Mouse (Mus musculus) megakaryocyte progenitor cell, adult 5-6 weeks (primary cell): Measurements from ENCODE around the gene Tmem8. TPM values are rescaled to one million over a fixed set of nuclear protein-coding genes. Genes with fewer than 3 reads are reported as not detected.

Source experiments
- ATAC-seq: replicated peaks from 2 replicates; pipeline ENCODE4 v1.8.0; 2016; ENCODE audit warnings: mild to moderate bottlenecking, moderate TSS enrichment, inconsistent platforms; ENCODE audit not compliant: poor library complexity
- total RNA-seq, 2 experiments: library from RNA; stranded (forward) in 1 of 2; stranded (reverse) in 1 of 2; fragments of 157-497, 149-512 nt in 1 of 2; fragments of 200-1000 nt in 1 of 2; gene quantifications; 2 replicates each; pipeline versions ENCODE4 v1.2.3 to v1.2.4; 2015 to 2017

The Tmem8 gene
- total RNA-seq, 2 experiments from 2014 or later = 7.2 to 8.6 TPM

DNA sequence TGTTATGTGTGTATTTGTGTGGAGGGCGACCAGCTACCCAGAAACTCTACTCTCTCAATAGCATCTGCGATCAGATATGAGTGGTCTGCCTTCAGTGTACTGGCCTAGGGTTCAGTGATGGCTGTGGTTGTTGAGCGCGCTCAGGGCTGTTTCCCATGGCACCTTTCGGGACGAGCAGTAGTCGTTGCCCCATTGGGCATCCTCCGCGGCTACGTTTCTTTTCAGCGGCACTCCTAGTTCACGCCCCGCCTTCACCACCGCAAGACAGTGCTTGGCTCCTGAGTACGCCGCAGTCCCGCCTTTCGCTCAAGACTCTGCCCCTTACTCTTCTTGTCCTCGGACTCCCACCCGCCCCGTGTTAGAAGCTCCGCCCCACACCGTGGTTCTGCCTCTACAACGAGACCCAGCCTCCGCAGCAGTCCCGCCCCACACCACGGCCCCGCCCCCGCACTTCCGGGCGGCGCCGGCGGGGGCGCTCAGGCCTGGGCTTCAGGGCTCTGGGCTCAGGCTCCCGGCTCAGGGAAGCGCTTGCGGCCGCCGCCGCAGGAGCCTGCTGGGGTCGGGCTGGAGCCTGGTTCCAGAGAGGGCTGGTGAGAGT, 25.2 kb downstream of the Tmem8 start, which contains the start of gene Axin1:
Gene Axin1 (plus strand): TSS at position 450 of the 598 bp plus-strand sequence.
- peak; percentile 98 for ATAC-seq

DNA sequence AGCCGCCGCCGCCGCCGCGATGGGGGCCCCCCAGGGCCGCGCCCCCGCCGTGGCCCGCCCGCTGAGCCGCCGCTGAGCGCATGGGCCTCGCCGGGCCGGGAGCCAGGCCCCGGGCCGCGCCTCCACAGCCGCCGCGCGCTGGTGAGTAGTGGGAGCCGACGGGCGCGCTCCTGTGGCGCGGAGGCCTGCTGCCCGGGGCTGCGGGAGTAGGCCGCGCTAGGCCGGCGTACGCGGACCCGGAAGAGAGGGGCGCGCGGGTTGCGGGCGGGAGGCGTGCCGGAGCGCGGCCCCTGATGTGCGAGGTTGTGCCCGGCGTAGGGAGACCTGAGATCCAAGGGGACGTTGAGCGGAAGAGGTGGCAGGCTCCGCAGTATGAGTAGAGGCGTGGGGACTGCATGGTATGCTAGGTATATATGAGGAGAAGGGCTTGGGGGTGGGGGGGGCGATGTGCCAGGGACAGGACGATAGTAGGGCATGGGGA, 25.8 kb downstream of the Tmem8 start:
- ATAC-seq = peak; percentile 26

DNA sequence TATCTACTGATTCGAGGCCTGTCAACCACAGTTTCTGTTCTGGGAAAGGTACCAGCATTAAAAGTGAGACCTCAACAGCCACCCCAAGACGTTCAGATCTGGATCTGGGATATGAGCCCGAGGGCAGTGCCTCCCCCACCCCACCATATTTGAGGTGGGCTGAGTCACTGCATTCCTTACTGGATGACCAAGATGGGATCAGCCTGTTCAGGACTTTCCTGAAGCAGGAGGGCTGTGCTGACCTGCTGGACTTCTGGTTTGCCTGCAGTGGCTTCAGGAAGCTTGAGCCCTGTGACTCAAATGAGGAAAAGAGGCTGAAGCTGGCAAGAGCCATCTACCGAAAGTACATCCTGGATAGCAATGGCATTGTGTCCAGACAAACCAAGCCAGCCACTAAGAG, 29.7 kb downstream of the Tmem8 start:
- no peak for ATAC-seq

DNA sequence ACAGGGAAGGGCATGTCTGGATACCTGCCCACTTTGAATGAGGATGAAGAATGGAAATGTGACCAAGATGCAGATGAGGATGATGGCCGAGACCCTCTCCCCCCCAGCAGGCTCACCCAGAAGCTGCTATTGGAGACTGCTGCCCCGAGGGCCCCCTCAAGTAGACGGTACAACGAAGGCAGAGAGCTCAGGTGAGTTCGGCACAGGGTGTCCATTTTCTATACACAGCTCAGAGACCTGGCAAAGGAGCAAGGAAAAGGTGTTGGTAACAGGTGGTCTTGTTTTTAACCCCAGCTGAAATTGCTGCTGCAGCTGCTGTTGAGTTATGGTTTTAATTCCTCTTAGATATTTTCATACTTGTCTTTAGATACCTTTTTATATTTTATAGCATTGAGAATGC, 30.3 kb downstream of the Tmem8 start:
- ATAC-seq = no peak

DNA sequence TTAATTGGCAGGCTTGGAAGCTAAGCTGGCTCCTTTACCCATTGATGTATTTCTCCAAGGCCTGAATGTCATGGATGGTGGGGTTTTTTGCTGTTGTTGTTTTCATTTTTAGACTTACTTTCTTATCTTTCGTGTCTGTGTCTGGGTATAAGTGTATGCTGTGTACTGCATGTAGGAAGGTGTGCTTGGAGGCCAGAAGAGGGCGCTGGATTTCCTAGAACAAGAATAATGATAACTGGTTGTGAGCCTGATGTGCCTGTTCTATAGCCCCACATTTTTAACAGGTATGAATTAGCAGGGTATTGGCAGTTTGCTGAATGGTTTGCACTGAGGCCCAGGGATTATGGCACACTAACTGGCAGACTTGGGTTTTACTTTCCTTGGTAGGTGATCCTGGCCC, 36.0 kb downstream of the Tmem8 start:
- ATAC-seq = no peak

DNA sequence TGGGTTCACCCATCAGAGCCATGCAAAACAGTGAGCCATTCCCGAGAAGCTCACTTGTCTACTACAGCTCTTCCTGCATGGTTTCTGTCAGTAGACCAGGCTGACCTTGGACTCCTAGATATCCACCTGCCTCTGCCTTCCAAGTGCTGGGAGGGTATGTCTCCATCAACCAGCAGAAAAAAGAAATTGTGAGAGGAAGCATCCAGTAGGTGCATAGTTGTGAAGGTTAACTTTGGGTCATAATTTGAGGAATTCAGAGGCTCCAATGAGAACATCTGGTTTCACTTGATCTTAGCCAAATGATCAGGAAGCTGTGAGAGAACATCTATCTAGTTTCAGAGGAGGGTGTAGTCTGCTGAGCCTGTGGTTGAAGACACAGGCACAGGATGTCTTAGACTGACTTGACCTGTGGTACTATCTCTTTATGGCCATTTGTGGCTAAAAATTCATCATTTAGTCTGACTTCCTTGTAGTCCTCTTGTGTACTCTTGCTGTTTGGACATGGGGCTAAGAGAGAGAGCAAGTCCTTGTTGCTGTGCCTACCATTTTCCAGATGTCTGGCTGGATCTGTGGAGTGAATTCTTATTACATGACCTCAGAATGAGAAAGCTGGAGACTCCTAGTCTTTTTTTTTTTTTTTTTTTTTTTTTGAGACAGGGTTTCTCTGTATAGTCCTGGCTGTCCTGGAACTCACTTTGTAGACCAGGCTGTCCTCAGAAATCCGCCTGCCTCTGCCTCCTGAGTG, 39.0 kb downstream of the Tmem8 start:
- no peak for ATAC-seq

DNA sequence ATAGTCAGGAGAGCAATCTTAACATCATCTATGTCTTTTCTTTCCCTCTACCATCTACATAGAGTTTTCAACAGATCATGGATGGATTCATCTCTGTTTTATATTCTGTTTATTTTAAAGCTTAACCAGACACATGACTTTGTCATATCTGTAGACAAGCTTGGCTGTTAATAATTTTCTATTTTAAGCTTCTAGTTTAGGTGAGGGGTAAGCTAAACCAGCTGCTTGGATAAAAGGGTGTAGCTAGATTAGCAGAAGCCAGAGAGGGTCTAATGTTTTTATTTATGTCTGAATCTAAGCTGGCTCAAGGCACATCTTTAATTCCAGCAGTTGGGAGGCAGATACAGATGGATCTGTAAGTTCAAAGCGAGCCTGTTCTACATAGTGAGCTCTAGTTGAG, 49.6 kb downstream of the Tmem8 start:
- no peak for ATAC-seq

DNA sequence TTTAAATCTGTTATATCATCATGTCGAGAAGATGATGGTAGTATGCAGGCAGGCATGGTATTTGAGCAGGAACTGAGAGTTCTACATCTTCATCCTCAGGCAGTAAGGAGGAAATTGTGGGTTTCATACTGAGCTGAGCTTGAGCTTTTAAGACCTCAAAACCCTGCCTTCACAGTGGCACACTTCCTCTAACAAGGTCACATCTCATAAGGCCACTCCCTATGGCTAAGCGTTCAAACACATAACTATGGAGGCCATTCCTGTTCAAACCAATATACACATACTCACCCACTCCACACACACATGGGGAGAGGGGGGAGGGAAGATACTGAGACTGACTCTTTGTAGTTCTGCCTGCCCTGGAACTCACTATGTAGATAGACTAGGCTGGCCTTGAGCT, 54.9 kb downstream of the Tmem8 start:
- ATAC-seq = peak; percentile 94

Other genes starting within 250 kb of the Tmem8 start
- 41.0 and 42.2 TPM in 2 replicates for gene Mcrip2, start 244.5 kb upstream of the Tmem8 start, total RNA-seq (2015)
- gene Mcrip2, start 244.5 kb upstream of the Tmem8 start, total RNA-seq (2017) = 8.6 and 19.7 TPM in 2 replicates
- 34.3 and 39.1 TPM in 2 replicates for gene Mettl26, start 238.2 kb upstream of the Tmem8 start, total RNA-seq (2015)
- gene Mettl26, start 238.2 kb upstream of the Tmem8 start, total RNA-seq (2017) = 15.4 and 22.3 TPM in 2 replicates
- gene Wfikkn1, start 232.4 kb upstream of the Tmem8 start, total RNA-seq (2015) = 0.37 and 1.1 TPM in 2 replicates
- gene Wfikkn1, start 232.4 kb upstream of the Tmem8 start, total RNA-seq (2017) = 0.12 and 0.54 TPM in 2 replicates
- gene Rab40c, start 193.6 kb upstream of the Tmem8 start, total RNA-seq (2015) = 7.9 and 8.5 TPM in 2 replicates
- gene Rab40c, start 193.6 kb upstream of the Tmem8 start, total RNA-seq (2017) = 10.4 and 12.0 TPM in 2 replicates
- gene Pigq, start 168.4 kb upstream of the Tmem8 start, total RNA-seq (2015) = 53.3 and 56.3 TPM in 2 replicates
- gene Pigq, start 168.4 kb upstream of the Tmem8 start, total RNA-seq (2017) = 41.6 and 41.8 TPM in 2 replicates
- not detected in 2 replicates for gene Nhlrc4, start 168.3 kb upstream of the Tmem8 start, total RNA-seq (2015)
- not detected in 2 replicates for gene Nhlrc4, start 168.3 kb upstream of the Tmem8 start, total RNA-seq (2017)
- not detected in 2 replicates for gene A930017K11Rik, start 160.7 kb upstream of the Tmem8 start, total RNA-seq (2015)
- gene A930017K11Rik, start 160.7 kb upstream of the Tmem8 start, total RNA-seq (2017) = not detected in 2 replicates
- gene Capn15, start 127.5 kb upstream of the Tmem8 start, total RNA-seq (2015) = 8.6 and 11.2 TPM in 2 replicates
- gene Capn15, start 127.5 kb upstream of the Tmem8 start, total RNA-seq (2017) = 2.4 and 3.3 TPM in 2 replicates
- gene Rab11fip3, start 43.7 kb upstream of the Tmem8 start, total RNA-seq (2015) = 0.69 and 1.6 TPM in 2 replicates
- 0.83 and 1.9 TPM in 2 replicates for gene Rab11fip3, start 43.7 kb upstream of the Tmem8 start, total RNA-seq (2017)
- gene Decr2, start 23.0 kb upstream of the Tmem8 start, total RNA-seq (2015) = 2.9 and 5.3 TPM in 2 replicates
- 10.1 and 11.7 TPM in 2 replicates for gene Decr2, start 23.0 kb upstream of the Tmem8 start, total RNA-seq (2017)
- gene Nme4, start 17.7 kb upstream of the Tmem8 start, total RNA-seq (2015) = 46.5 and 47.1 TPM in 2 replicates
- 42.7 and 45.4 TPM in 2 replicates for gene Nme4, start 17.7 kb upstream of the Tmem8 start, total RNA-seq (2017)
- gene Mrpl28, start 10.2 kb downstream of the Tmem8 start, total RNA-seq (2015) = 73.3 and 84.4 TPM in 2 replicates
- 40.7 and 46.4 TPM in 2 replicates for gene Mrpl28, start 10.2 kb downstream of the Tmem8 start, total RNA-seq (2017)
- gene Axin1, start 25.4 kb downstream of the Tmem8 start, total RNA-seq (2015) = 26.2 and 34.6 TPM in 2 replicates
- gene Axin1, start 25.4 kb downstream of the Tmem8 start, total RNA-seq (2017) = 160 and 191 TPM in 2 replicates
- 0.42 and 2.4 TPM in 2 replicates for gene Pdia2, start 85.8 kb downstream of the Tmem8 start, total RNA-seq (2015)
- 3.6 and 3.9 TPM in 2 replicates for gene Pdia2, start 85.8 kb downstream of the Tmem8 start, total RNA-seq (2017)
- gene Rgs11, start 89.7 kb downstream of the Tmem8 start, total RNA-seq (2015) = 0.42 TPM in 1 of 2 replicates, not detected in the other
- gene Rgs11, start 89.7 kb downstream of the Tmem8 start, total RNA-seq (2017) = 0.33 TPM in 1 of 2 replicates, not detected in the other
- gene Arhgdig, start 94.5 kb downstream of the Tmem8 start, total RNA-seq (2015) = 0.44 and 0.74 TPM in 2 replicates
- 0.96 TPM in 1 of 2 replicates, not detected in the other for gene Arhgdig, start 94.5 kb downstream of the Tmem8 start, total RNA-seq (2017)
- gene Fam234a, start 130.9 kb downstream of the Tmem8 start, total RNA-seq (2015) = 5.1 and 5.5 TPM in 2 replicates
- gene Fam234a, start 130.9 kb downstream of the Tmem8 start, total RNA-seq (2017) = 4.6 and 6.4 TPM in 2 replicates
- gene Luc7l, start 139.6 kb downstream of the Tmem8 start, total RNA-seq (2015) = 68.1 and 69.9 TPM in 2 replicates
- gene Luc7l, start 139.6 kb downstream of the Tmem8 start, total RNA-seq (2017) = 100 and 126 TPM in 2 replicates